Mouse (Mus musculus) granulocyte monocyte progenitor cell, adult 5-6 weeks (primary cell): Measurements from ENCODE around the gene A530084C06Rik. TPM values are rescaled to one million over a fixed set of nuclear protein-coding genes. Genes with fewer than 3 reads are reported as not detected.

Experiments
- ATAC-seq: replicated peaks from 2 replicates; pipeline ENCODE4 v1.8.0; 2016; ENCODE audit warnings: mild to moderate bottlenecking, moderate TSS enrichment, inconsistent platforms; ENCODE audit not compliant: poor library complexity, severe bottlenecking
- total RNA-seq, 2 experiments: library from RNA; stranded (forward) in 1 of 2; stranded (reverse) in 1 of 2; fragments of 200-712, 200-1000 nt in 1 of 2; fragments of >200 nt in 1 of 2; fragmentation: Nextera tagmentation in 1 of 2; gene quantifications; 2 replicates each; pipeline ENCODE4 v1.2.3; 2014 to 2017

A530084C06Rik gene
- total RNA-seq, 2 experiments from 2014 or later, result not detected

DNA sequence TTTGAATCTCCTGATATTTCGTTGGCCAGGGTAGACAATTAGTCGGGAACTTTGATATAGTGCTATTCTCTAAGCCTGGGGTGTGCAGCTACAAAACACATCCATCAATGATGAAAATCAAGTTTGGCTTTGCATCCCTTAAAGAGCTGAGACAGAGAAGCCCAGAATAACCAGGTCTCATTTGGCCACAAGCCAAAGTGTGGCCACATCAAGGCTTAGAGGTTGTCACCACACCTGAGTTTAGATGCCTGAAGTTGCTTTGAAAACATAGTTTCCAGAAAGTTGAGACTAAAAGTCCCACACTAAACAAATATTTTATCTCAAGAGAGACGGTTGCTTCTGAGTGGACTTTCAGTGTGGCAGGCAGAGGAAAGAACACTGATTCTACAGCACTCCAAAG is 11.9 kb downstream of the A530084C06Rik start:
- ATAC-seq, result no peak

DNA sequence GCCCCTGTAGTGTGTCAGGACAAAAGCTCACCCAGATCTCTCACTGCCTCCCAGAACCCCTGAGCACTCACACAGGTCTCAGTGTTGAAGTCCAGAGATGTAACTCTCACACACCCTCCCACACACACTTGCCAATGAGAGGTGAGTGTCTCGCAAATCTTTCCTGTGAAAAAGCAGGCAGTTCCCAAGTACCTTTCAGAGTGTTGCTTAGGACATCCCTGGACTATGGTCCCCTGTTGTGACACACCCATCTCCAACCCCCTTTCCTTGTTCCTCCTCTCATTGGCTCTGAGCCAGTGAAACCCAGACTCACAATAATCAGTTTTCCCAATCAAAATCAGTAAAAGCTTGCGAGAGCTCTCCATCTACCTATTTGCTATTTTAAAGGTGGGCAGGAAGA is 12.3 kb downstream of the A530084C06Rik start:
- no peak for ATAC-seq

DNA sequence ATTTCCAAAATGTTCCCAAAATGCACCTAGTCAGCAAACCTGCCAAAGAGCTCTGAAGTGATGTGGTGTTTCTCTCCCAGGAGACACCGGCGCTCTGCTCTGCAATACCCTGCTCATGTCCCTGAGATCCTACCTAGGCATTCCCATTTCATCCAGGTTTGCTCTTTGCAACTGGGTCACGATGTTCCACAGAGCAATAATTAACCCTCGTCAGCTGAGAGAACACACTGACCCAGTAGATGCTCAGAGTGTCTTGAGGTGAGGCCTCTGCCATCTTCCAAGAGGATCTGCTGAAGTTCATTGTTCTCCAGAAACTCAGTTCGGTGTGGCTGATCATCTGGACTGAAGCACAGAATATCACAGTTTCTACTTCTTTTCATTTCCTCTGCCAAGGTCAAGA is 16.1 kb downstream of the A530084C06Rik start:
- ATAC-seq, result no peak

DNA sequence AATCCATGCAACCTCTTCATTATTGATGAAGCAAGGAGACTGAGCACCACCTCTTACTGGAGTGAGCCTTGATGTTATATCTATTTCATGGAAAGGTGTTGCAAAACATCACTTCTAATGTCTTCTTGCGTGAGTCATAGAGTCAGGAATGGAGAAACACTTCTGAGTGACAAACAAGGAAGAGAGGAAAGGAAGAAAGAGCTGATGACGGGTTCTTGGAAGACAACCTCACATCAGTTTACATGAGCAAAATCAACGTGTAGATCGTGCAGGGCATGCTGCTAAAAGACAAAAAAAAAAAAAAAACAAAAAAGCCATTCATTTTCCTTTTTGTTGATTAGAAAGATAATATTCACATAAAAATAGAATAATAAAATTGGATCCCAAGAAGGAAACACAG is 24.4 kb downstream of the A530084C06Rik start:
- ATAC-seq, result no peak

DNA sequence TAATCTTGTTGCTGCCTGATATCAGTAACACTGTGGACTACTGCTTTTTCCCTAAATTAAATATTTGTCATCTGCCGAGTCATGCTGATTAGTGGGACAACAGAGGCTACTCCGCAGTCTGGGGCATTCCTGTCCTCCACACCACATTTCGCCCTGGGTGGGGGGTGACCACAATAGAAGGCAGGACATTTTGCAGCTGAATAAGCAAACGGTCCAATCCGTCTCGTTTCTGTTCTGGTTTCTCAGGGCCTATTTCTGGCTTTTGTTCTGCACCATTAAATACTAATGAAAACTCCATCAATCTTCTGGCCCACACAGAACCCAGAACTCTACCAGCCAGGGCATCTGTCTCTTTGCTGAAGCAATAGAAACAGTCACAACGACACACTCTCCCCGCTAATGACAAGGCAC is 27.5 kb downstream of the A530084C06Rik start:
- no peak for ATAC-seq

DNA sequence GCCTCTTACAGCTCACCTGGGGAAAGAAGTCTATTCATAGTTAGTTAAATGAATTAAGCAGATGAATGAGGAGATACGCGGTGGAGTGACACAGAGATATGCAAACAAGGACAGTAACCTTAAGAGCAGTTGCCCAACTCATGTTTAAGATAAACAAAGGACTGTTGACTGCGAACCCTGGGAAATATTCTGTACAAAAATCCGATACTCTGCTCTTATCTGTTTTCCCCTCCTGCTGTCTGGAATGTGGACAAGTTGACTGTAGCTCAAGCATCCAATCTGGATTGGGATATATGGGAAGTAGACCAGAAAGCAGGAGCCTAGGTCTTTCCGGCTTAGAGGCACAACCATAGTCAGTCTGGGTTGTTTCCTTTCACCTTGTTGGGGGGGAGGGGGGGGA is 27.9 kb downstream of the A530084C06Rik start:
- no peak for ATAC-seq

DNA sequence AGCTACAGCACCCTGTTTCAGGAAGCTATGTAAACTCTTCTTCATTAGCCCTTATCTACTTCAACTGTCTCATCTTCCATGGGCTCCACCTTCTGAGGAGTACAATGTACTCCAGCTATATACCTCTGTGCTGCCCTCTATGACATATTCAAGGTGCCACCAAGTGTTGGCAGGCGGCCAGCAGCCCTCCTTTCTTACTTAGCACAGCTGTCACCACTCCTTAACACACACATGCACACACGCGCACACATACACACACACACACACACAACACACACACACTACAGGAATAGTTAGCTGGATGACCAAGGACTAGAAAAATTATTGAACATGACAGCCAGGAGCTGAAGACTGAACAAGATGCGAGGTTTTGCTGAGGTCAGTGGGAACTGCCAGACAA is 34.2 kb downstream of the A530084C06Rik start:
- ATAC-seq, result no peak

DNA sequence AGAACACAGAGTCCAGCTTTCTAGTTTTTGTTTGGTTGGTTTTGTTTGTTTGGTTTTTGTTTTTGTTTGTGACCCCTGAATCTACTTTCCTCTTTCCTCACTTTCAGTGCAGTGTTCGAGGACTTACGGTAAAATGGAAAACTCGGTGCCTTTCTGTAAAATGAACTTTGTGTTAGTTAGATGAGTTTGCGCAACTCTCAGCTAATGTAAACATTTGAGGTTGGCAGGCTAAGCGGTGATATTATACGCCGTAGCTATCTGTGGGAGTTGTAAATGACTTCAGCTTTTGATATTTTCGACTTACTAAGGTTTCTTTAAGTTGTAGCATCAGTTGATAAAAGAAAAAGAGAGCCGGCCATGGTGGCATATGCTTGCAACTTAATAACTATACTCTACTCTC is 40.2 kb downstream of the A530084C06Rik start:
- ATAC-seq, result no peak

DNA sequence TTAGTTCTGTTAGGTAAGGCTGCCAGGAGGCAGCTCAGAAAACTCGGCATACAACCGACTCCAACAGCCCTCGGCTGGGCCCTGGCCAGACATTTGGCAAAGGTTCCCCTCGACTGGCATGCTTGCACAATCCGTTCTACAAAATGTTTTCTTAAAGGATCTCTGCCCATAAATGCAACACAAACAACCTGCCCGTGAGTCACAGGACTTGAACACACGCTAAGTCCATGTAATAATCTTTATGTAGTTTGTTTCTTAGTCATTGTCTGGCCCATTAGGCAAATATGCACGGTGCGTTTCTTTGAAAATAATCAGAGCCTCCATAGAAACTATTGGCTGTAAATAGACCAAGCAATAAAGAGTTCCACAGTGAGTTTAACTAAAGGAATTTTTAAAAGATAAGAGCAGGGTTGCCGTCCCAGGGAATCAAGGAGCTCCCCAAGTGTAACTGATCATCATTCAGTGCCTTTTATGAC is 40.7 kb downstream of the A530084C06Rik start:
- ATAC-seq, result no peak

DNA sequence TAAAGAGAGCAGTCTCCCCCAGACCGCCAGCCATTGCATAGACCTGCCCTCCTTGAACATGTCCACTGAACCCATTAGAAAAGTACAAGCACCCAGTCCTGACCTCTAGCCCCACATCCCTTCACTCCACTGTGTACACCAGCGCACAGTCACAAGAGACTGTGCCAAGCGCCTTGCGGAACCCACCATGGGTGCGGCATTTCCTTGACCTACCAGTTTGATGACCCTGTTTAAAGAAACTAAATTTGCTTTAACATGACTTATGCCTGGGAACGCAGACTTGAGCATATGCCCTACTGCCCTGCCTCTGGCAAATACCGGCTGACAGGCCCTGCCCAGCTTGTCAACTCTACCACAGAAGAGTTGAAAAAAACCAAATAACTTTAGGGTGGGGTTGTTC is 43.9 kb downstream of the A530084C06Rik start:
- no peak for ATAC-seq

DNA sequence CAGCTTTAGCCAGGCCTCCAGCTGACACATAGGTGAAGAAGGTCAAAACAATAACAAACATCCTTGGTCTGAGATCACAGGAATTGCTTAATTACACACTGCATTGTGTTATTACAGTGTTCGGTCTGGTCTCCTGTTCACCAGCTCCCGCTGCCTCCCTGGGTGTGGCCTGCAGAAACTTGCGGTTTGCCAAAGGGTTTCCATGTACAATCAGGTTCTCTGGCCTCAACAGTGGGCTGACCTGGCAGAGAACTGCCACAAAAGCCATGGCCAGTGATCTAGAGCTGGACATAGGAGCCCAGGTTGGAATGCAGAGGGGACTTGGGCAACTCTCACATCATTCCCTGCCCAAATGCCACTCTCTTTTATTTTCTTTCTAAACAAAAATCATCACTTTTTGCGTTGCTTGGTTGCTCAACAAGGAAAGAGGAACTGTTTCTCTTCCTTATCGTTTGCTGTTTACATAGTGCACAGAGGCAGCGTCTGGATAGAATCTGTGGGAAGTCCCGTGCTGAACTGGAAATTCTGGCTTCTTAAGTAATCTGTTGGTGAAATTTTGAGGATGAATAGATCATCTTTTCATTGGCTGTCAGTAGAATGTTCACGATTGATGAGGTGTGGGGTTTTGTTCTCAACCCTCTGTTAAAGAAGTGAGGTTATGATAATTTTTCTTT is 52.5 kb downstream of the A530084C06Rik start:
- peak; percentile 91 for ATAC-seq

Other genes with a start within 250 kb of the A530084C06Rik start
- gene Foxq1, start 3.2 kb downstream of the A530084C06Rik start, total RNA-seq (2014; fragmentation: Nextera tagmentation), result not detected in 2 replicates
- not detected in 2 replicates for gene Foxq1, start 3.2 kb downstream of the A530084C06Rik start, total RNA-seq (2017)
- gene Foxf2, start 66.5 kb upstream of the A530084C06Rik start, total RNA-seq (2014; fragmentation: Nextera tagmentation), result not detected in 2 replicates
- not detected in 2 replicates for gene Foxf2, start 66.5 kb upstream of the A530084C06Rik start, total RNA-seq (2017)
- gene Foxc1, start 247.3 kb upstream of the A530084C06Rik start, total RNA-seq (2014; fragmentation: Nextera tagmentation), result not detected in 2 replicates
- not detected in 2 replicates for gene Foxc1, start 247.3 kb upstream of the A530084C06Rik start, total RNA-seq (2017)